Mouse (Mus musculus): ENCODE measurements around the gene Cox10. TPM values are rescaled to one million over a fixed set of nuclear protein-coding genes. Genes with fewer than 3 reads are reported as not detected.

The Cox10 gene
- polyA plus RNA-seq, 1 experiment: 0.88 TPM

DNA sequence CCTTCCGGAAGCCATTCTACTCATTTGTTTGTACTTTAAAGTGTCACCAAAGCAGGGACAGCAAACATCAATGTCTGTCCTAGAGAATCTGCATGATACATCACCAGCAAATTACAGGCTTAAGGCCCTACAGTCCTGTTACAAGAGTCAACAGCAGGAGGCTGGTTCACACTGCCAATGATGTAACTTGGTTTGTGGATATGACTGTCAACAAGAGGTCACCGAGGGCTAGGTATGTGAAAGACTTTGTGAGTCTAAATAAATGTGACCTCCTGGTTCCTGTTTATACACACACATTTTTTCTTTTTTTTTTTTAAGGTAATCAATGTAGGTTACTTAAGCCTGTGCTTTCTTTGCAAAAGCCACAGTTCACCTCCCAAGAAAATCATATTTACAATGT, 102.5 kb downstream of the Cox10 start:
- TF ChIP-seq GATA1 (IDR thresholded peaks at IDR 0.05; ENCODE audit: low read length) (no peak), TAL1 (IDR thresholded peaks at IDR 0.05; ENCODE audit: low read length) (no peak)
- peaks cover 29% of the 10 kb centered on the region for H3K36me3 ChIP-seq (ENCODE audit: control insufficient read depth)
- H3K9me3 ChIP-seq (ENCODE audit: control insufficient read depth, low read length): no peaks in the 10 kb centered on the region
- peaks cover 2% of the 10 kb centered on the region; the same call in 1 of the 2 replicates for H3K4me1 ChIP-seq (ENCODE audit: control insufficient read depth)
- no peaks in the 10 kb centered on the region for H3K27me3 ChIP-seq (ENCODE audit: control insufficient read depth)
- no peak overlapping the region for H3K4me3 ChIP-seq (replicated peaks)

- Histone ChIP-seq H3K36me3 (ENCODE audit: control insufficient read depth) (peaks cover 35% of the 10 kb centered on the region), H3K27me3 (ENCODE audit: control insufficient read depth) (no peaks in the 10 kb centered on the region), H3K4me3 (replicated peaks) (no peak overlapping the region), H3K4me1 (ENCODE audit: control insufficient read depth) (peaks cover 9% of the 10 kb centered on the region), H3K9me3 (ENCODE audit: control insufficient read depth, low read length) (no peaks in the 10 kb centered on the region)
- TF ChIP-seq GATA1 (IDR thresholded peaks at IDR 0.05; ENCODE audit: low read length) (no peak), TAL1 (IDR thresholded peaks at IDR 0.05; ENCODE audit: low read length) (no peak)
Observed at GRCm38 (mm10) chr11:63975260-63975899, 103.9 kb downstream of the Cox10 start.

DNA sequence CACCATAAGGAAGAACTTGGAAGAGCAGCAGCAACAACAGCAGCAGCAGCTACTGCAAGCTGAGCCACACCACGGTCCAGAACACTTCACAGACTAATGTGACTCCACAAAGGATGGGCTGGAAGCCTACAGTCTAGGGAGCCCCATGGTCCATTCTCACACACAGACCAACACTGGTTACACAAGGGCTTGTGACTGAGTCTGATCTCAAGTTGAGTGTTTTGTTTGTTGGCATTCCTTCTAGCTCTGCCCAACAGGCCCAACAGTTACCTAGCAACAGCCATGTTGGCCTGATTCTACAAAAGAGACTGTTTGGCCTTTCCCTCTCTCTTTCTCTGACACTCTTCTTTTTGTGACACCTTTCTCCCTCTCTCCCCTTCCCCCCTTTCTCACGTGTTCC, 105.3 kb downstream of the Cox10 start:
- Histone ChIP-seq H3K4me1 (ENCODE audit: control insufficient read depth) (peaks cover 20% of the 10 kb centered on the region), H3K36me3 (ENCODE audit: control insufficient read depth) (peaks cover 35% of the 10 kb centered on the region), H3K9me3 (ENCODE audit: control insufficient read depth, low read length) (no peaks in the 10 kb centered on the region), H3K27me3 (ENCODE audit: control insufficient read depth) (no peaks in the 10 kb centered on the region), H3K4me3 (replicated peaks) (no peak overlapping the region)
- TF ChIP-seq GATA1 (IDR thresholded peaks at IDR 0.05; ENCODE audit: low read length) (no peak), TAL1 (IDR thresholded peaks at IDR 0.05; ENCODE audit: low read length) (no peak)

- no peaks in the 10 kb centered on the region for H3K9me3 ChIP-seq (ENCODE audit: control insufficient read depth, low read length)
- TF ChIP-seq TAL1 (IDR thresholded peaks at IDR 0.05; ENCODE audit: low read length): no peak
- no peaks in the 10 kb centered on the region for H3K27me3 ChIP-seq (ENCODE audit: control insufficient read depth)
- H3K4me3 ChIP-seq (replicated peaks): no peak overlapping the region
- H3K4me1 ChIP-seq (ENCODE audit: control insufficient read depth): peaks cover 36% of the 10 kb centered on the region
- peaks cover 36% of the 10 kb centered on the region for H3K36me3 ChIP-seq (ENCODE audit: control insufficient read depth)
Observed at GRCm38 (mm10) chr11:63971462-63971861, 107.8 kb downstream of the Cox10 start.

GRCm38 (mm10) chr11:63970818-63971217, 108.5 kb downstream of the Cox10 start:
- Histone ChIP-seq H3K27me3 (ENCODE audit: control insufficient read depth) (no peaks in the 10 kb centered on the region), H3K4me1 (ENCODE audit: control insufficient read depth) (peaks cover 39% of the 10 kb centered on the region), H3K9me3 (ENCODE audit: control insufficient read depth, low read length) (no peaks in the 10 kb centered on the region), H3K36me3 (ENCODE audit: control insufficient read depth) (peaks cover 31% of the 10 kb centered on the region), H3K4me3 (replicated peaks) (no peak overlapping the region)
- TF ChIP-seq GATA1 (IDR thresholded peaks at IDR 0.05; ENCODE audit: low read length): no peak
- TF ChIP-seq TAL1 (IDR thresholded peaks at IDR 0.05; ENCODE audit: low read length): no peak

DNA sequence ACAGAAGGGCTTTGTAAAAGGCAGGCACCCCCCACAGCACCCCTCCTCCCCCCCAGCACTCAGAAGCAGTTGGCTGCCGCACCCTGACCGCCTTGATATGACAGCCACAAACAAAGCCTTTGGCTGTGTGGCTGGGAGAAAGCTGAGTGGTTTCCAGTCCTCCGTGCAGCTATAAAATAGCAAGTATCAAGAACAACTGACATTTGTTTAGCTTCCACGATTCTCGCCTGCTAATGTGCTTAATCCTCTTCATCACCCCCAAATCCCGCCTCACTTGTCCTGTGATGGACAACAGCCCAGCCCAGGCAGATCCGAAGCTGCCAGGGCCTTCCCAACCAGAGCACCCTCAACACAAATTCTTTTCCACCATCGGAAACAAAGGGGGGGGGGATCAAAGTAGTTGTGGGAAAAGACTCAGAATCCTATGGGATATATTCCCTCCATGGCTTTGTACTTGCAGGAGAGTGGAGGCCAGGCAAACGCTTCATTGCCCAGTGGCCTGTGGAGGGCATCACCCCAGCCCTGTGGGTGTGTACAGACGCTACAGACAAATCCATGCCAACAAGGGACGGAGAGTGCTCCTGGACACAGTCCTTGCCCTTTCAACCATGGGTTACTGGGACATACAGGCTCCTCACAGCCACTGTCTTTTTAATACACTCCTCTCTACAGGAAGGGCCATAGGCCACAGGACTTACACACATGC, 109.9 kb downstream of the Cox10 start:
- H3K36me3 ChIP-seq (ENCODE audit: control insufficient read depth): peaks cover 29% of the 10 kb centered on the region
- H3K9me3 ChIP-seq (ENCODE audit: control insufficient read depth, low read length): no peaks in the 10 kb centered on the region
- peaks cover 41% of the 10 kb centered on the region for H3K4me1 ChIP-seq (ENCODE audit: control insufficient read depth)
- no peaks in the 10 kb centered on the region for H3K27me3 ChIP-seq (ENCODE audit: control insufficient read depth)
- no peak overlapping the region for H3K4me3 ChIP-seq (replicated peaks)
- TF ChIP-seq TAL1 (IDR thresholded peaks at IDR 0.05; ENCODE audit: low read length) (no peak), GATA1 (IDR thresholded peaks at IDR 0.05; ENCODE audit: low read length) (no peak)

GRCm38 (mm10) chr11:63968388-63969035, 110.8 kb downstream of the Cox10 start:
- H3K36me3 ChIP-seq (ENCODE audit: control insufficient read depth): peaks cover 31% of the 10 kb centered on the region
- no peaks in the 10 kb centered on the region for H3K27me3 ChIP-seq (ENCODE audit: control insufficient read depth)
- no peaks in the 10 kb centered on the region for H3K9me3 ChIP-seq (ENCODE audit: control insufficient read depth, low read length)
- TF ChIP-seq TAL1 (IDR thresholded peaks at IDR 0.05; ENCODE audit: low read length) (no peak), GATA1 (IDR thresholded peaks at IDR 0.05; ENCODE audit: low read length) (no peak)
- no peak overlapping the region for H3K4me3 ChIP-seq (replicated peaks)
- H3K4me1 ChIP-seq (ENCODE audit: control insufficient read depth): peaks cover 41% of the 10 kb centered on the region

DNA sequence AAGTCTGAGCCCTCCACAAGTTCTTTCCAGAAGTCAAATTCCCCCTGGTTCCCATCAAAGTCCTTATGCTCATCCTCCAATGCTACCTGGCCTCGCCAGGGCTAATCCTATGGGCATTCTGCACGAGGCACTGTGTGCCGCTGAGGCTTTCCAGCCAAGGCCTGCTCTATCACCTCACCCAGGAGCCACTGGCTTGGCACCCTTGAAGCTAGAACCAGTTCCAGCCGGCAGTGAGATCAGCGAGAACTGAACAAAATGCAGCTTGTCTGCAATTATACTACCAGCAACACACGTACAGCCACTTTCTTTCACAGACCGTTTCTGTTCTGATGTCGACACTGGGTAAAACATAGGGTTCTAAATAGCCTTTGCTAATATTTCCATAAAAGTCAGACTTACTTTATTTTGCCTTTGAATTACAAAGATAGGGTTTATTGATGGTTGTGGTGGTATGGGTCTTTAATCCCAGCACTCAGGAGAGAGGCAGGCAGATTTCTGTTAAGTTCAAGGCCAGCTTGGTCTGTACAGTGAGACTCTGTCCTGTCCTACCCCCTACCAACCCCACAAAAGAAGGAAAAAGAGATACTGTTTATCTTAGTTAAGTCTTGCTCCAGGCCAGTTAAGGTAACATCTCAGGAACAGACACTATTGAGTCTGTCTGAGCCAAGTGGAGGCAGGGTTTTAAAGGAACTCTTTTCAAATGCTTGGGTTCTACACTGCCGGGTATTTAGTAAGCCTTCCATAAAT, 111.5 kb downstream of the Cox10 start:
- Histone ChIP-seq H3K4me3 (replicated peaks) (no peak overlapping the region), H3K27me3 (ENCODE audit: control insufficient read depth) (no peaks in the 10 kb centered on the region), H3K36me3 (ENCODE audit: control insufficient read depth) (peaks cover 30% of the 10 kb centered on the region), H3K9me3 (ENCODE audit: control insufficient read depth, low read length) (no peaks in the 10 kb centered on the region), H3K4me1 (ENCODE audit: control insufficient read depth) (peaks cover 41% of the 10 kb centered on the region)
- no peak for TF ChIP-seq GATA1 (IDR thresholded peaks at IDR 0.05; ENCODE audit: low read length)
- TF ChIP-seq TAL1 (IDR thresholded peaks at IDR 0.05; ENCODE audit: low read length): no peak

GRCm38 (mm10) chr11:63965437-63965836, 113.8 kb downstream of the Cox10 start:
- Histone ChIP-seq H3K4me1 (ENCODE audit: control insufficient read depth) (peaks cover 32% of the 10 kb centered on the region), H3K9me3 (ENCODE audit: control insufficient read depth, low read length) (no peaks in the 10 kb centered on the region), H3K4me3 (replicated peaks) (no peak overlapping the region), H3K27me3 (ENCODE audit: control insufficient read depth) (no peaks in the 10 kb centered on the region), H3K36me3 (ENCODE audit: control insufficient read depth) (peaks cover 20% of the 10 kb centered on the region)
- no peak for TF ChIP-seq TAL1 (IDR thresholded peaks at IDR 0.05; ENCODE audit: low read length)
- no peak for TF ChIP-seq GATA1 (IDR thresholded peaks at IDR 0.05; ENCODE audit: low read length)
